Mouse (Mus musculus): ENCODE results near the gene Eya4. TPM values are rescaled to one million over a fixed set of nuclear protein-coding genes. Genes with fewer than 3 reads are reported as not detected.

The Eya4 gene
- polyA plus RNA-seq, 1 experiment from 2014 or later: 8.3 TPM

DNA sequence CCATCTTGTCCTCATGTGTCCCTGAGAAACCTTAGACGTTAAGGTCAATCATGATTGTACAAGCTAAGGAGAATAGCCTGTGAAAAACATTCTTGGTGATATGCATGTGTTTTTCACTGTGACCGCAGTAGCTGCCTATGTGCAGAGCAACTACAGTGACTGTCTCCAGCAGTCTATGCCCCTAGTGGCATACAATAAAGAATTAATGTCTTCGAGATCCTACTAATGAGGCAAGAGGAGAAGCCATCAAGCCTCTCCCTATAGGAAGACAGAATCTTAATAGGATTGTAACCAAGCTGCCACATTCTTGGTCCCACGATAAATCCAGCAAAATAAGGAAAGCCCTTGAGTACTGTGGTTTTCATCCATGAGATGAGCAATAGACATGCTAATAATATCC lies 28.3 kb downstream of the Eya4 start:
- no peak overlapping the region for H3K9ac ChIP-seq
- no peaks in the 10 kb centered on the region for H3K9me3 ChIP-seq (replicated peaks)
- no peak for ATAC-seq (ENCODE audit: low FRiP score)
- no peaks in the 10 kb centered on the region for H3K36me3 ChIP-seq
- no peaks in the 10 kb centered on the region for H3K27me3 ChIP-seq
- no peak overlapping the region for H3K4me3 ChIP-seq
- WGBS: 89% methylated on average over 4 of the region's 4 CpGs
- H3K27ac ChIP-seq: no peak overlapping the region
- no peaks in the 10 kb centered on the region for H3K4me1 ChIP-seq
- H3K4me2 ChIP-seq (replicated peaks): no peak overlapping the region

DNA sequence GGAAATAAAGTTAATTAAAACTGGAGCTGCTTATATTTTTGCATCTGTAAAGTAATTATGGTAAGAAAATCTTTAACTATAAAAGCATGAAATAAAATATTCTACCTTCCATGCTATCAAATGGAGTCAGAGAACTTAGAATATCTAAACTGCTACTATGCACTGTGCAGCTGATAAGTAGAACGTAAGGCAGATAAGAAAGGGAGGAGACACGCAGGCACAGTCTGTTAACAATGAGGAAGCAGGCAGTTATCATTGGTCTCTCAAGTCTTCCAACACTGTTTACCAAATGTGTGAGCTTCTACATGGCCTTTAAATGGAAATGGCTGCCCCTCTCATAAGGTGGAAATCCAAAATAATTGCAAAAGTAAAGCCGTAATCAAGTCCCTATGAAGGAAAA lies 55.0 kb downstream of the Eya4 start:
- Histone ChIP-seq H3K9ac (no peak overlapping the region), H3K4me3 (no peak overlapping the region), H3K36me3 (no peaks in the 10 kb centered on the region), H3K27me3 (no peaks in the 10 kb centered on the region), H3K4me2 (replicated peaks) (no peak overlapping the region), H3K4me1 (no peaks in the 10 kb centered on the region), H3K27ac (no peak overlapping the region), H3K9me3 (replicated peaks) (no peaks in the 10 kb centered on the region)
- ATAC-seq (ENCODE audit: low FRiP score): no peak
- WGBS: 85% methylated on average over 3 of the region's 3 CpGs

DNA sequence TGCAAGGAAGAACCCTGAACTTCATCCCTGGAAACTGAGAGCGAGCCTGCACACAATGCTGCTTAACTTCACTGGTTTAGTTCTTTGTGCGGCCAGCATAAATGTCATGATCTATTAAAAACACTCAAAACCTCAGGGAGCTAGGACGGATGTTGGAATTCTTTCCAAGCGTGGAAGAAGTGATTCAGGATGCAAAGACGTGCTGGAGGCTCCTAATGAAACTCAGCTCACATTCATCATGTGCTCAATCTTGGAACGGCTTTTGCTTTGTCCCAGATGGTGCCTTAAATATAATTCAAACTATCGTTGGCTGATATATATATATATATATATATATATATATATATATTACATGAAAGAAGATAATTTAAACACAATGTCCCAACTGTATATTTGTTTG lies 58.1 kb downstream of the Eya4 start:
- 67% methylated on average over 7 of the region's 7 CpGs for WGBS
- Histone ChIP-seq H3K4me2 (replicated peaks) (no peak overlapping the region), H3K4me1 (no peaks in the 10 kb centered on the region), H3K27ac (no peak overlapping the region), H3K9me3 (replicated peaks) (no peaks in the 10 kb centered on the region), H3K27me3 (no peaks in the 10 kb centered on the region), H3K4me3 (no peak overlapping the region), H3K9ac (no peak overlapping the region), H3K36me3 (no peaks in the 10 kb centered on the region)
- no peak for ATAC-seq (ENCODE audit: low FRiP score)

DNA sequence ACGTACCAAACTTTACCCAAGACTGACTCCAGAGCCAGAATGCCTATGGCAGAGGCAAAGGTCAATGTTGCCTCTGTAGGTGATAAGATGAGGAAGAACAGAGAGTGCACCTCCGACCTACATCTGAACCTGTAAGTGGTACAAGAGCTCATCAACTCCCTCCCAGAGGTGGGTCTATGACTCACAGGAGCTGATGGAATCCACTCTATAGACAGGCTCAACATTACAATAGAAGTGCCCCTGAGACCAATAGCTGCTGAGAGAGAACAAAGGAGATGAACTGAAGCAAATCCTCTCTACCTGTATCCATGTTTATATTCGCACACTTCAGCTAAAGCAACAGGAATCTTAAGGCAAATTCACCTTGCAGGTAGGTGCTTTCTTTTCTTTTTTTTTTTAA lies 73.2 kb downstream of the Eya4 start:
- Histone ChIP-seq H3K4me2 (replicated peaks) (no peak overlapping the region), H3K9me3 (replicated peaks) (no peaks in the 10 kb centered on the region), H3K27me3 (no peaks in the 10 kb centered on the region), H3K36me3 (no peaks in the 10 kb centered on the region), H3K9ac (no peak overlapping the region), H3K27ac (no peak overlapping the region), H3K4me3 (no peak overlapping the region), H3K4me1 (no peaks in the 10 kb centered on the region)
- no peak for ATAC-seq (ENCODE audit: low FRiP score)
- 93% methylated on average over 3 of the region's 3 CpGs for WGBS

DNA sequence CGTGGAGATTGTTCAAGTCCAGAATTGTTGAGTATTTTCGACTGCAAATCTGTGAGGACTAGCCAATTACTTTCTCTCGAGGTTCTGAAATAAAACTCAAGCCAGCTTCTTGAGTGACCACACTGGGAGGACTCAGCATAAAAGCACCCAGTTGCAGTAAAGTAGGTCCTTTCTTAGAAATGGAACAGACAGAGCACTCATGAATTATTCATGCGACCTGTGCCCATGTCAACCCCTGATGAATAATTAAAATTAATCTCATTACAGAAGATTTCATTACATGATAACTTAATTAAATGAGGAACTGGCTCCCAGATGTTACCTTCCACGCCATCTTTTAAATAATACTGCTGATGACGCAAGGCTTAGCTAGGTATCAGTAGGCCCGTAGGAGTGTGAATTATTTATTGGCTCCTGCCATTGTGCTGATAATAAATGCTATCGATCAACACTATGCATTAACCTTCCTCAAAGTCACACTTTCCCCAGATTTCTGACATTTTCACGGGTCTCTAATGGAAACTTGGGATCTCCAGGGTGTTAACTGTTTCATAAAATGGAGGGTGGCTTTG lies 79.5 kb downstream of the Eya4 start:
- Histone ChIP-seq H3K4me2 (replicated peaks) (no peak overlapping the region), H3K36me3 (no peaks in the 10 kb centered on the region), H3K27me3 (no peaks in the 10 kb centered on the region), H3K27ac (no peak overlapping the region), H3K4me3 (no peak overlapping the region), H3K9me3 (replicated peaks) (no peaks in the 10 kb centered on the region), H3K9ac (no peak overlapping the region), H3K4me1 (no peaks in the 10 kb centered on the region)
- ATAC-seq (ENCODE audit: low FRiP score): peak; percentile 86
- WGBS: 54% methylated on average over 9 of the region's 9 CpGs

DNA sequence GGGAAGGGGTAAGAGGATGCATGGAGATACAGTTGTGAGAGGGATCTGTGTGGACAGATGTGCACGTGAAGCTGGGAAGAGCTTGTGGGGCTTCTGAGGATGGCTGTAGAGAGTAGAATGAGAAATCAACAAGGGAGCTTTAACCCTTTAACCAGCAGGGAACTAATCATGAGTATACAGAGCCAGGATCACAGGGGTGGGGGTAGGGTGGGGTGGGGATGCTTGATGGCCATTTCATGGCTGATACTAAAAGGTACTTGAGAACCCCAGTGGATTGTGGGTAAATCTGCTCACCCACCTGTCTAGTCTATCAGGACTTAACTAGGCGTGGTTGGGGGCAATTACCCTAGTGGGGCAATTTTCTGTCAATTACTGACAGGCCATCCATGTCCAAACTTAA lies 80.1 kb downstream of the Eya4 start:
- H3K9ac ChIP-seq: no peak overlapping the region
- ATAC-seq (ENCODE audit: low FRiP score): peak; percentile 47
- H3K4me1 ChIP-seq: no peaks in the 10 kb centered on the region
- H3K27ac ChIP-seq: no peak overlapping the region
- no peak overlapping the region for H3K4me3 ChIP-seq
- H3K36me3 ChIP-seq: no peaks in the 10 kb centered on the region
- WGBS: 75% methylated on average over 2 of the region's 2 CpGs
- H3K9me3 ChIP-seq (replicated peaks): no peaks in the 10 kb centered on the region
- no peak overlapping the region for H3K4me2 ChIP-seq (replicated peaks)
- H3K27me3 ChIP-seq: no peaks in the 10 kb centered on the region

DNA sequence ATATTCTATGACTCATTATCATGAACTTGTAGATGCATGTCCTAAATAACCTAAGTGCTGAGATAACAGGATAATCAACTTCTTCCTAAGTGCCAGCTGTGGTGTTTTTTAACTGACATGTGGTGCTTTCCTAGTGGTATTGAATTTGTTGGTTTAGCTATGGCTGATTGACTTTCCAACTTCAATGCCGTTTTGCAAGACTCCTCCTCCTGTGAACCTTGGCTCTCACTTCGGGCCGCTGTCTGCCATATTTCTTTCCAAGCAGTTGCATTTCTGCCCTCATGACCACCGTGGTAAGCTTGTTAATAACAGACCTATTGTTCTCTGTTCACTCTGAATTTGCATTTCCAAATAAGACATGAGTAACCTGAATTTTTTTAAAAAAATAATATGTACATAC lies 98.4 kb downstream of the Eya4 start:
- Histone ChIP-seq H3K27me3 (no peaks in the 10 kb centered on the region), H3K4me1 (no peaks in the 10 kb centered on the region), H3K9me3 (replicated peaks) (no peaks in the 10 kb centered on the region), H3K4me3 (no peak overlapping the region), H3K9ac (no peak overlapping the region), H3K4me2 (replicated peaks) (no peak overlapping the region), H3K36me3 (no peaks in the 10 kb centered on the region), H3K27ac (no peak overlapping the region)
- 58% methylated on average over 4 of the region's 4 CpGs for WGBS
- no peak for ATAC-seq (ENCODE audit: low FRiP score)

DNA sequence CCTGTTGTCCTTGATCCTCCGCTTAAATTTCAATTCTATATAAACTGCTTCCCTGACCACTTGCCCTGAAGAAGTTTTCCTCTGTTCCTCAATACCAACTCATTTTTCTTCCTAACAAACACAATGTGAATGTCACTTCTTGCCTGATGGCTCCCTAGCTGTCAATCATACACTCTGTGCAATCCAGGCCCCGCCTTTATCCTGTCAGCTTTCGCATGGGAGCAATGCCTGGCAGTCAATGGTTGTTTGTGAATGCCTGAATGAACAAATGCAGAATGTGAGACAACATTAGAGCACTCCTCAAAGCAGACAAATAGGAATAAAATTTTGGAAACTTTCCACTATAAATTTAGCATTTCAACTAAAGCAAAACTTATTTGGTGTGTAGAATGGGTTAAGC lies 104.1 kb downstream of the Eya4 start:
- 63% methylated on average over 3 of the region's 3 CpGs for WGBS
- ATAC-seq (ENCODE audit: low FRiP score): no peak
- Histone ChIP-seq H3K4me3 (no peak overlapping the region), H3K4me1 (no peaks in the 10 kb centered on the region), H3K9me3 (replicated peaks) (no peaks in the 10 kb centered on the region), H3K36me3 (no peaks in the 10 kb centered on the region), H3K27ac (no peak overlapping the region), H3K27me3 (no peaks in the 10 kb centered on the region), H3K4me2 (replicated peaks) (no peak overlapping the region), H3K9ac (no peak overlapping the region)

DNA sequence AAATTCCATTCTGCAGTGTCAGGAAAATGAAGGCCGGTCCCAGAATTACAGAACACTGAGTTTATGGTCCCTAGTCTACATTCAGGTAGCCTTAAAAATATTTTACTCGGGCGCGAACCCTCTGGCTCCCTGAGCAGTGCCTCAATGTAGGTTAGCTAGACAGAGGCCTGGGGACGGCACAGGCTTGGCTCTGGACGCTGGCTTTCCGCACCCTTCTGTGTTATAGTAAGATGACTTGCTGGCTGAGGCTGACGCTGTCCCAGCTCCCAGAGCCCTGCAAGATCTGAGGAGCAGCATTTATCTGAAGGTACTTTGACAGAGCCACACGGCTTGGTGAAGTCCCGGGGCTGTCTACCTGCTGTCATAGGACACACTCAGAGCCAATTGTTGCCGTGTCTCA lies 113.7 kb downstream of the Eya4 start:
- H3K4me3 ChIP-seq: no peak overlapping the region
- H3K4me1 ChIP-seq: no peaks in the 10 kb centered on the region
- H3K27ac ChIP-seq: no peak overlapping the region
- ATAC-seq (ENCODE audit: low FRiP score): no peak
- no peaks in the 10 kb centered on the region for H3K36me3 ChIP-seq
- no peaks in the 10 kb centered on the region for H3K9me3 ChIP-seq (replicated peaks)
- H3K9ac ChIP-seq: no peak overlapping the region
- 81% methylated on average over 11 of the region's 11 CpGs for WGBS
- H3K27me3 ChIP-seq: no peaks in the 10 kb centered on the region
- no peak overlapping the region for H3K4me2 ChIP-seq (replicated peaks)

DNA sequence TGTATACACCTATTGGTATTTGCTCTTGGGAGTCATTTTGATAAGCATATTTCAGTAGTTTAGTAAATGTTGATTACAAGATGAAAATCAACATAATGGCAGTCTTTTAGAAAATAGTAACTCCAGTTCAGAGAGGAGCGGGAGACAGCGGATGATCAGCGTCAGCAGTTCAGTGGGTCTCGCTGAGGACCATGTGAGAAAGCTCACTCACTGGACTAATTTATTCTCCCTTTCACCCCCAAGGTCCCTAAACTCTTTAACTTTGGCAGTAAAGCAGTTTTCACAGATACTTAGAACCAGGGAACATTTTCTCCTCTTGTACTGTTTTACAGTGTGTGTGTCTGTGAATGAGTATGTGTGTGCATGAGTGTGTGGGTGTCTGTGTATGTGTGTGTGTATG lies 115.2 kb downstream of the Eya4 start:
- H3K9ac ChIP-seq: no peak overlapping the region
- H3K4me2 ChIP-seq (replicated peaks): no peak overlapping the region
- no peaks in the 10 kb centered on the region for H3K27me3 ChIP-seq
- H3K4me1 ChIP-seq: no peaks in the 10 kb centered on the region
- no peaks in the 10 kb centered on the region for H3K36me3 ChIP-seq
- 91% methylated on average over 4 of the region's 4 CpGs for WGBS
- no peaks in the 10 kb centered on the region for H3K9me3 ChIP-seq (replicated peaks)
- no peak overlapping the region for H3K4me3 ChIP-seq
- H3K27ac ChIP-seq: no peak overlapping the region
- no peak for ATAC-seq (ENCODE audit: low FRiP score)

DNA sequence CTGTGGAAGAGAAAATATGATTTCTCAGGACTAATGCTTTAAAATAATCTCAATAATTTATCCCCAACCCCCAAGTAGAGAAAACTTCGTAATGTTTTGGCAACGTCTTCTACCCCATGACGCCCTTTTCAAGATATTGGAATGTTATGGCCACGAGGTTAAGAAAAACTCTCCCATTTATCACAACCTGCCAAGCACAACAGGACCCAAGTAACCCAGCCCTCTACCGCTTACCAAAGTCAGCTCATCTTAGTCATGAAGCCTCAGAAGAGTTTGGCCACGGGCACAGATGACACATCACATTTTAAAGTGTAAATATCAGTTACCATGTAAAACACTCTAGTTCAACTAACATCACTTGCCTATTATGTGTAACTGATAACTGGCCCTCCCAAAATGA lies 117.2 kb downstream of the Eya4 start:
- WGBS: 61% methylated on average over 6 of the region's 6 CpGs
- H3K4me3 ChIP-seq: no peak overlapping the region
- H3K9me3 ChIP-seq (replicated peaks): no peaks in the 10 kb centered on the region
- ATAC-seq (ENCODE audit: low FRiP score): no peak
- H3K27ac ChIP-seq: no peak overlapping the region
- H3K4me2 ChIP-seq (replicated peaks): no peak overlapping the region
- H3K9ac ChIP-seq: no peak overlapping the region
- H3K27me3 ChIP-seq: no peaks in the 10 kb centered on the region
- H3K4me1 ChIP-seq: no peaks in the 10 kb centered on the region
- no peaks in the 10 kb centered on the region for H3K36me3 ChIP-seq

DNA sequence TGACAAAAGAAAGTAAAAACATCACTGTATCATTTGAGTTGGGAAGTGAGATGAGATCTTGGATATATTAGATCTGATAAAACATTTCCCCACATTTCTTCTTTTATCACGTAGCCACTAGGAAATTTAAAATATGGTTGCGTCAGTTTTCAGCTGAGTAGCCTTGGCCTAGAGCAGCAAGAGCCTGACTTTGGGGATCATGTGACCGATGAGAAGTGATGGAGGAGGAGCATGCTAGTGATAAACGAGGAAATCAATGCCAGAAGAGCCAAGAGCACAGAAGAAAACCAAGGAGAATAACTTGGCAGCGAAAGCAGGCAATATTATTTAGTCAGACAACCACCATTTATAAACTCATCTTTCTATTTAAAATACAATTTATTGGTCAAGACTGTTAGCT lies 119.7 kb downstream of the Eya4 start:
- no peak overlapping the region for H3K27ac ChIP-seq
- H3K4me3 ChIP-seq: no peak overlapping the region
- H3K27me3 ChIP-seq: no peaks in the 10 kb centered on the region
- no peak overlapping the region for H3K4me2 ChIP-seq (replicated peaks)
- ATAC-seq (ENCODE audit: low FRiP score): no peak
- no peak overlapping the region for H3K9ac ChIP-seq
- no peaks in the 10 kb centered on the region for H3K4me1 ChIP-seq
- H3K36me3 ChIP-seq: no peaks in the 10 kb centered on the region
- H3K9me3 ChIP-seq (replicated peaks): no peaks in the 10 kb centered on the region
- WGBS: 83% methylated on average over 5 of the region's 5 CpGs

DNA sequence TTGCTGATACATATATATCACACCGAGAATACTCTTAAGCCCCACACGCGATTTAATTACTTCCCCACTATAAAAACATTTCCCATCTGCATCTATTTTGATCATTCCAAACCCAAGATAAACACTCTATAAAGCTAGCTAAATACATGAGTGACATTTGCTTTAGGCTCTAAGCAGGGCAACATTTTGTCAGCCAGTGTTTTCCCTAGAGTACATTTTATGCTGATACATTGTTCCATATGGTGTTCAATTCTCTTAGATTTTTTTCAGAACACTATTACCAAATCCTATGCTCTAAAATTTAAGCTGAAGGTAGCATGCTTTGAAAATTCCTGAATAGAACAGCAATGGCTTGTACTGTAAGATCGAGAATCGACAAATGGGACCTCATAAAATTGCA lies 127.2 kb downstream of the Eya4 start:
- Histone ChIP-seq H3K4me3 (no peak overlapping the region), H3K4me1 (no peaks in the 10 kb centered on the region; the same call in 1 of the 2 replicates), H3K9me3 (replicated peaks) (no peaks in the 10 kb centered on the region), H3K27ac (no peak overlapping the region), H3K27me3 (no peaks in the 10 kb centered on the region), H3K9ac (no peak overlapping the region), H3K36me3 (no peaks in the 10 kb centered on the region), H3K4me2 (replicated peaks) (no peak overlapping the region)
- WGBS: 89% methylated on average over 5 of the region's 5 CpGs
- no peak for ATAC-seq (ENCODE audit: low FRiP score)

Measured in hindbrain, embryonic 12.5 days (tissue).